Mouse (Mus musculus): ENCODE data around the gene Skap1. TPM values are rescaled to one million over a fixed set of nuclear protein-coding genes. Genes with fewer than 3 reads are reported as not detected.

The Skap1 gene
- polyA plus RNA-seq, 1 experiment from 2014 or later, result 4.1 TPM

- ATAC-seq (ENCODE audit: low FRiP score), result peak; percentile 36; the same call in 1 of the 2 replicates
- WGBS, result 54% methylated on average over 10 of the region's 10 CpGs
- Histone ChIP-seq H3K27me3 (no peaks in the 10 kb centered on the region), H3K4me3 (replicated peaks) (no peak overlapping the region), H3K9ac (no peak overlapping the region), H3K4me1 (peaks cover 30% of the 10 kb centered on the region), H3K4me2 (no peak overlapping the region), H3K36me3 (replicated peaks) (no peaks in the 10 kb centered on the region), H3K27ac (peak overlapping the region; percentile 70), H3K9me3 (no peaks in the 10 kb centered on the region)
Observed at GRCm38 (mm10) chr11:96645538-96646037, 181.2 kb downstream of the Skap1 start.

GRCm38 (mm10) chr11:96651848-96652247 lies 187.5 kb downstream of the Skap1 start:
- H3K9me3 ChIP-seq, result no peaks in the 10 kb centered on the region
- WGBS, result 94% methylated on average over 9 of the region's 9 CpGs

GRCm38 (mm10) chr11:96653867-96654266 lies 189.5 kb downstream of the Skap1 start:
- Histone ChIP-seq H3K9ac (no peak overlapping the region), H3K9me3 (no peaks in the 10 kb centered on the region), H3K36me3 (replicated peaks) (no peaks in the 10 kb centered on the region), H3K27me3 (no peaks in the 10 kb centered on the region), H3K4me1 (no peaks in the 10 kb centered on the region), H3K4me3 (replicated peaks) (no peak overlapping the region), H3K4me2 (no peak overlapping the region), H3K27ac (no peak overlapping the region)
- ATAC-seq (ENCODE audit: low FRiP score), result no peak
- WGBS, result 92% methylated on average over 8 of the region's 8 CpGs

More at GRCm38 (mm10) chr11:96651848-96652247, 187.5 kb downstream of the Skap1 start:
- Histone ChIP-seq H3K4me2 (no peak overlapping the region), H3K27ac (no peak overlapping the region), H3K9ac (no peak overlapping the region), H3K4me1 (peaks cover 8% of the 10 kb centered on the region; the same call in 1 of the 2 replicates), H3K4me3 (replicated peaks) (no peak overlapping the region), H3K27me3 (no peaks in the 10 kb centered on the region), H3K36me3 (replicated peaks) (no peaks in the 10 kb centered on the region)
- ATAC-seq (ENCODE audit: low FRiP score), result no peak

GRCm38 (mm10) chr11:96658420-96658819 lies 194.0 kb downstream of the Skap1 start:
- no peaks in the 10 kb centered on the region for H3K36me3 ChIP-seq (replicated peaks)
- no peak overlapping the region for H3K4me2 ChIP-seq
- no peaks in the 10 kb centered on the region for H3K27me3 ChIP-seq
- H3K4me1 ChIP-seq, result no peaks in the 10 kb centered on the region
- H3K27ac ChIP-seq, result no peak overlapping the region
- ATAC-seq (ENCODE audit: low FRiP score), result no peak
- no peak overlapping the region for H3K4me3 ChIP-seq (replicated peaks)
- no peaks in the 10 kb centered on the region for H3K9me3 ChIP-seq
- WGBS, result 93% methylated on average over 1 of the region's 1 CpGs
- no peak overlapping the region for H3K9ac ChIP-seq

GRCm38 (mm10) chr11:96666924-96667323 lies 202.5 kb downstream of the Skap1 start:
- Histone ChIP-seq H3K9me3 (no peaks in the 10 kb centered on the region), H3K27ac (no peak overlapping the region), H3K4me2 (no peak overlapping the region), H3K36me3 (replicated peaks) (no peaks in the 10 kb centered on the region), H3K27me3 (0 out of 2 replicates have a peak, but pooled peaks cover 2% of the 10 kb centered on the region), H3K9ac (no peak overlapping the region), H3K4me1 (no peaks in the 10 kb centered on the region), H3K4me3 (replicated peaks) (no peak overlapping the region)
- no peak for ATAC-seq (ENCODE audit: low FRiP score)
- WGBS, result 80% methylated on average over 3 of the region's 3 CpGs

GRCm38 (mm10) chr11:96668367-96668766 lies 204.0 kb downstream of the Skap1 start:
- WGBS, result 78% methylated on average over 7 of the region's 7 CpGs

GRCm38 (mm10) chr11:96673792-96674191 lies 209.4 kb downstream of the Skap1 start:
- no peak overlapping the region for H3K4me3 ChIP-seq (replicated peaks)
- peaks cover 14% of the 10 kb centered on the region; the same call in 1 of the 2 replicates for H3K27me3 ChIP-seq
- peak; percentile 75 for ATAC-seq (ENCODE audit: low FRiP score)
- H3K4me2 ChIP-seq, result peak overlapping the region; percentile 38
- no peak overlapping the region for H3K27ac ChIP-seq
- no peaks in the 10 kb centered on the region for H3K36me3 ChIP-seq (replicated peaks)
- no peaks in the 10 kb centered on the region for H3K9me3 ChIP-seq
- H3K4me1 ChIP-seq, result peaks cover 11% of the 10 kb centered on the region; the same call in 1 of the 2 replicates
- WGBS, result under 1% methylated on average over 6 of the region's 6 CpGs
- H3K9ac ChIP-seq, result no peak overlapping the region; the same call in 1 of the 2 replicates

More at GRCm38 (mm10) chr11:96668367-96668766, 204.0 kb downstream of the Skap1 start:
- Histone ChIP-seq H3K4me2 (no peak overlapping the region), H3K4me1 (no peaks in the 10 kb centered on the region), H3K36me3 (replicated peaks) (no peaks in the 10 kb centered on the region), H3K9me3 (no peaks in the 10 kb centered on the region), H3K27ac (no peak overlapping the region), H3K9ac (no peak overlapping the region), H3K4me3 (replicated peaks) (no peak overlapping the region), H3K27me3 (0 out of 2 replicates have a peak, but pooled peaks cover 2% of the 10 kb centered on the region)
- ATAC-seq (ENCODE audit: low FRiP score), result no peak

- no peak for ATAC-seq (ENCODE audit: low FRiP score)
- H3K27me3 ChIP-seq, result peaks cover 14% of the 10 kb centered on the region; the same call in 1 of the 2 replicates
- no peaks in the 10 kb centered on the region for H3K36me3 ChIP-seq (replicated peaks)
- H3K27ac ChIP-seq, result no peak overlapping the region
- peaks cover 11% of the 10 kb centered on the region; the same call in 1 of the 2 replicates for H3K4me1 ChIP-seq
- 59% methylated on average over 8 of the region's 8 CpGs for WGBS
- H3K9ac ChIP-seq, result no peak overlapping the region
- no peak overlapping the region for H3K4me3 ChIP-seq (replicated peaks)
- H3K9me3 ChIP-seq, result no peaks in the 10 kb centered on the region
- H3K4me2 ChIP-seq, result no peak overlapping the region
Observed at GRCm38 (mm10) chr11:96674786-96675365, 210.5 kb downstream of the Skap1 start.

- Histone ChIP-seq H3K9ac (no peak overlapping the region), H3K36me3 (replicated peaks) (no peaks in the 10 kb centered on the region), H3K9me3 (no peaks in the 10 kb centered on the region), H3K27ac (no peak overlapping the region), H3K27me3 (peaks cover 18% of the 10 kb centered on the region; the same call in 1 of the 2 replicates), H3K4me3 (replicated peaks) (no peak overlapping the region), H3K4me2 (no peak overlapping the region), H3K4me1 (peaks cover 11% of the 10 kb centered on the region; the same call in 1 of the 2 replicates)
- ATAC-seq (ENCODE audit: low FRiP score), result no peak
- WGBS, result 89% methylated on average over 13 of the region's 13 CpGs
Observed at GRCm38 (mm10) chr11:96678026-96678425, 213.6 kb downstream of the Skap1 start.

- Histone ChIP-seq H3K4me1 (peaks cover 8% of the 10 kb centered on the region; the same call in 1 of the 2 replicates), H3K9me3 (no peaks in the 10 kb centered on the region), H3K27me3 (peaks cover 14% of the 10 kb centered on the region; the same call in 1 of the 2 replicates), H3K9ac (no peak overlapping the region), H3K4me3 (replicated peaks) (no peak overlapping the region), H3K27ac (no peak overlapping the region), H3K4me2 (no peak overlapping the region), H3K36me3 (replicated peaks) (no peaks in the 10 kb centered on the region)
- ATAC-seq (ENCODE audit: low FRiP score), result no peak
- 89% methylated on average over 4 of the region's 4 CpGs for WGBS
Observed at GRCm38 (mm10) chr11:96679026-96679425, 214.6 kb downstream of the Skap1 start.

- Histone ChIP-seq H3K4me2 (no peak overlapping the region), H3K9me3 (no peaks in the 10 kb centered on the region), H3K27me3 (0 out of 2 replicates have a peak, but pooled peaks cover 1% of the 10 kb centered on the region), H3K4me1 (no peaks in the 10 kb centered on the region), H3K4me3 (replicated peaks) (no peak overlapping the region), H3K27ac (no peak overlapping the region), H3K9ac (no peak overlapping the region), H3K36me3 (replicated peaks) (no peaks in the 10 kb centered on the region)
- ATAC-seq (ENCODE audit: low FRiP score), result no peak
- 75% methylated on average over 2 of the region's 2 CpGs for WGBS
Observed at GRCm38 (mm10) chr11:96685381-96685780, 221.0 kb downstream of the Skap1 start.

GRCm38 (mm10) chr11:96686713-96687280 lies 222.4 kb downstream of the Skap1 start:
- no peaks in the 10 kb centered on the region for H3K4me1 ChIP-seq
- 84% methylated on average over 16 of the region's 16 CpGs for WGBS
- no peaks in the 10 kb centered on the region for H3K9me3 ChIP-seq

More at GRCm38 (mm10) chr11:96686713-96687280, 222.4 kb downstream of the Skap1 start:
- H3K36me3 ChIP-seq (replicated peaks), result no peaks in the 10 kb centered on the region
- H3K27ac ChIP-seq, result no peak overlapping the region
- no peak overlapping the region for H3K4me2 ChIP-seq
- no peak overlapping the region for H3K9ac ChIP-seq
- ATAC-seq (ENCODE audit: low FRiP score), result no peak
- 0 out of 2 replicates have a peak, but pooled peaks cover 3% of the 10 kb centered on the region for H3K27me3 ChIP-seq
- H3K4me3 ChIP-seq (replicated peaks), result no peak overlapping the region
